Mouse (Mus musculus) embryonic facial prominence, embryonic 12.5 days (tissue): ENCODE data around the gene Il17c. TPM values are rescaled to one million over a fixed set of nuclear protein-coding genes. Genes with fewer than 3 reads are reported as not detected.

Experiments used
- ATAC-seq: fragments of 200-750 bp; cut with Nextera tagmentation; 2 replicates; pipeline ENCODE4 v1.8.0; 2017; ENCODE audit not compliant: insufficient number of reproducible peaks, insufficient read depth, low FRiP score, low TSS enrichment
- H3K27ac ChIP-seq: fragments of 300-500 bp; sonication (generic); 2 replicates; pipeline ENCODE4 v1.5.1; 2016; ENCODE audit warnings: mild to moderate bottlenecking
- H3K27me3 ChIP-seq: fragments of 300-500 bp; sonication (generic); 2 replicates; pipeline ENCODE4 v1.6.1; 2016; ENCODE audit warnings: mild to moderate bottlenecking, moderate library complexity
- H3K36me3 ChIP-seq: fragments of 300-500 bp; sonication (generic); 2 replicates; pipeline ENCODE4 v1.6.1; 2016; ENCODE audit warnings: mild to moderate bottlenecking
- H3K4me1 ChIP-seq: fragments of 300-500 bp; sonication (generic); 2 replicates; pipeline ENCODE4 v1.6.1; 2016
- H3K4me2 ChIP-seq: fragments of 300-500 bp; sonication (generic); replicated peaks from 2 replicates; pipeline ENCODE4 v1.6.1; 2016; ENCODE audit warnings: mild to moderate bottlenecking, moderate library complexity
- H3K4me3 ChIP-seq: fragments of 300-500 bp; sonication (generic); 2 replicates; pipeline ENCODE4 v1.5.1; 2016; ENCODE audit warnings: mild to moderate bottlenecking
- H3K9ac ChIP-seq: fragments of 300-500 bp; sonication (generic); 2 replicates; pipeline ENCODE4 v1.6.1; 2016; ENCODE audit warnings: mild to moderate bottlenecking, moderate library complexity
- H3K9me3 ChIP-seq: fragments of 300-500 bp; sonication (generic); 2 replicates; pipeline ENCODE4 v1.6.1; 2016; ENCODE audit warnings: mild to moderate bottlenecking, moderate library complexity
- WGBS: fragments of 180-500 bp; shearing (Covaris S2); methylation state at CpG from one replicate; pipeline ENCODE4 v1.1.7; 2016; 5-methylcytosine and 5-hydroxymethylcytosine counted together
- polyA plus RNA-seq: library from polyadenylated mRNA; unstranded; fragments of >200 nt; fragmentation: Nextera tagmentation; extraction: Ambion mirVana; gene quantifications from 2 replicates; pipeline ENCODE4 v1.2.1, GENCODE M21; 2016

Gene Il17c
- polyA plus RNA-seq, 1 experiment from 2014 or later, result not detected

GRCm38 (mm10) chr8:122407678-122408077 is 14.1 kb upstream of the Il17c start:
- no peak overlapping the region for H3K4me3 ChIP-seq
- H3K4me2 ChIP-seq, result no peak overlapping the region
- no peak overlapping the region for H3K27ac ChIP-seq
- H3K9ac ChIP-seq, result no peak overlapping the region
- ATAC-seq, result no peak
- peaks cover 98% of the 10 kb centered on the region for H3K36me3 ChIP-seq
- WGBS, result 94% methylated on average over 7 of the region's 7 CpGs
- H3K9me3 ChIP-seq, result no peaks in the 10 kb centered on the region
- no peaks in the 10 kb centered on the region for H3K4me1 ChIP-seq
- no peaks in the 10 kb centered on the region for H3K27me3 ChIP-seq

GRCm38 (mm10) chr8:122414311-122414710 is 7.5 kb upstream of the Il17c start:
- Histone ChIP-seq H3K4me3 (no peak overlapping the region), H3K4me2 (no peak overlapping the region), H3K4me1 (no peaks in the 10 kb centered on the region), H3K27me3 (no peaks in the 10 kb centered on the region), H3K36me3 (peaks cover 94% of the 10 kb centered on the region), H3K9me3 (no peaks in the 10 kb centered on the region), H3K9ac (no peak overlapping the region), H3K27ac (no peak overlapping the region)
- WGBS, result 89% methylated on average over 9 of the region's 9 CpGs
- ATAC-seq, result no peak

DNA sequence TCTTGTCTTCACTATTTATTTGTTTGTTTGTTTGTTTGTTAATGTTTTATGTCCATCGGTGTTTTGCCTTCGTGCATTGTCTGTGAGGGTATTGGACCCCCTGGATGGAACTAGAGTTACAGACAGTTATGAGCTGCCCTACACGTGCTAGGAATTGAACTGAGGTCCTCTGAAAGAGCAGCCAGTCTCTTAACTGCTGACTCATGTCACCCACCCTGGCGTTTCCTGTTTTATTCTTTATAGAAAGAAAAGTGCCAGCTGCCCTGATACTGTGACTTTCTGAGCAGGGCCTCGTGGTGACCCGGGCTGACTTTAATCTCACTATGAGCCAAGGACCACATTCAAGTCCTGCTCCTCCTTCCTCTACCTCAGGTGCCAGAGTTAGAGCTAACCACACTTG is 6.3 kb upstream of the Il17c start:
- Histone ChIP-seq H3K9me3 (no peaks in the 10 kb centered on the region), H3K27ac (no peak overlapping the region), H3K4me2 (no peak overlapping the region), H3K36me3 (peaks cover 81% of the 10 kb centered on the region), H3K4me1 (no peaks in the 10 kb centered on the region), H3K27me3 (no peaks in the 10 kb centered on the region), H3K9ac (no peak overlapping the region), H3K4me3 (no peak overlapping the region)
- no peak for ATAC-seq
- 93% methylated on average over 6 of the region's 6 CpGs for WGBS

- Histone ChIP-seq H3K27me3 (no peaks in the 10 kb centered on the region), H3K27ac (no peak overlapping the region; the same call in 1 of the 2 replicates), H3K4me2 (no peak overlapping the region), H3K4me1 (no peaks in the 10 kb centered on the region; the same call in 1 of the 2 replicates), H3K9ac (no peak overlapping the region), H3K9me3 (no peaks in the 10 kb centered on the region), H3K4me3 (no peak overlapping the region), H3K36me3 (peaks cover 37% of the 10 kb centered on the region)
- WGBS, result 74% methylated on average over 9 of the region's 9 CpGs
- no peak for ATAC-seq
Measured at GRCm38 (mm10) chr8:122419881-122420555, 1.8 kb upstream of the Il17c start.

DNA sequence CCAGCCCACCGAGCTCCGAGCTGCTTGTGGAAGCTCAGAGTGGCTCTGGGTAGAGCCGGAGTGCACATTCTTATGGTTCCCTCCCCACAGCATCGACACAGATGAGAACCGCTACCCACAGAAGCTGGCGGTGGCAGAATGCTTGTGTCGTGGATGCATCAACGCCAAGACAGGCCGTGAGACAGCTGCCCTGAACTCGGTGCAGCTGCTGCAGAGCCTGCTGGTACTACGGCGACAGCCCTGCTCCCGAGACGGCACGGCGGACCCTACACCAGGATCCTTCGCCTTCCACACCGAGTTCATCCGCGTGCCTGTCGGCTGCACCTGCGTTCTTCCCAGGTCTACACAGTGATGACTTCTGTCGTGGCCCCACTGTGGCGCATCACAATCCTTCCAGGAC is 1.4 kb downstream of the Il17c start:
- Histone ChIP-seq H3K9me3 (no peaks in the 10 kb centered on the region), H3K27ac (no peak overlapping the region), H3K4me1 (no peaks in the 10 kb centered on the region; the same call in 1 of the 2 replicates), H3K9ac (no peak overlapping the region), H3K4me3 (no peak overlapping the region), H3K27me3 (no peaks in the 10 kb centered on the region), H3K36me3 (peaks cover 10% of the 10 kb centered on the region; the same call in 1 of the 2 replicates), H3K4me2 (no peak overlapping the region)
- 87% methylated on average over 24 of the region's 24 CpGs for WGBS
- no peak for ATAC-seq

- Histone ChIP-seq H3K9me3 (no peaks in the 10 kb centered on the region), H3K27me3 (no peaks in the 10 kb centered on the region), H3K36me3 (peaks cover 5% of the 10 kb centered on the region; the same call in 1 of the 2 replicates), H3K4me2 (no peak overlapping the region), H3K27ac (no peak overlapping the region), H3K4me3 (no peak overlapping the region), H3K4me1 (no peaks in the 10 kb centered on the region; the same call in 1 of the 2 replicates), H3K9ac (no peak overlapping the region)
- WGBS, result 54% methylated on average over 5 of the region's 5 CpGs
- no peak for ATAC-seq
Measured at GRCm38 (mm10) chr8:122423659-122424058, 1.8 kb downstream of the Il17c start.

- 73% methylated on average over 9 of the region's 9 CpGs for WGBS
- Histone ChIP-seq H3K36me3 (no peaks in the 10 kb centered on the region), H3K4me3 (no peak overlapping the region), H3K9me3 (no peaks in the 10 kb centered on the region), H3K27me3 (no peaks in the 10 kb centered on the region), H3K4me2 (no peak overlapping the region), H3K27ac (no peak overlapping the region), H3K4me1 (no peaks in the 10 kb centered on the region; the same call in 1 of the 2 replicates), H3K9ac (no peak overlapping the region)
- ATAC-seq, result no peak
Measured at GRCm38 (mm10) chr8:122426145-122426544, 4.3 kb downstream of the Il17c start.

DNA sequence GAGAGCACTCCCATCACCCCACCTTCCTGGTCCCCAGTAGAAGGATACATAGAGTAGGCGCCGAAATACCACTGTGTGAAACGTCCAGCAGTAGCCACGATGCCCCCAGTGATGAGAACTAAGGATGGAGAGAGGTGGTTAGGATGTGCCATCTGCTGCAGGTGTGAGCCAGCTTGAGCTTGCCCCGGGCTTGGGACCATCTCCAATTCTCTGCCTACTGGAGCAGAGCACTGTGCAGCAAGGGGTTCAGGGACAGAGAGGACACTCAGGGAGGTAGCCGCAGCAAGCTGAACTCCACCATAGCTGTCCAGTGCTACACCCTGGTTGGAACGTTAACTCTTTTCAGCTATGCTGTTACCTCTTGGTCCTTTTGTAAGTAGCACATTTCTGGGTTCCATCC is 5.8 kb downstream of the Il17c start:
- no peak overlapping the region for H3K27ac ChIP-seq
- H3K4me3 ChIP-seq, result no peak overlapping the region
- H3K27me3 ChIP-seq, result no peaks in the 10 kb centered on the region
- H3K9ac ChIP-seq, result no peak overlapping the region
- H3K4me2 ChIP-seq, result no peak overlapping the region
- peaks cover 9% of the 10 kb centered on the region for H3K4me1 ChIP-seq
- no peaks in the 10 kb centered on the region for H3K36me3 ChIP-seq
- no peaks in the 10 kb centered on the region for H3K9me3 ChIP-seq
- ATAC-seq, result no peak
- 92% methylated on average over 7 of the region's 7 CpGs for WGBS

GRCm38 (mm10) chr8:122428163-122428562 is 6.3 kb downstream of the Il17c start:
- Histone ChIP-seq H3K36me3 (no peaks in the 10 kb centered on the region), H3K4me2 (no peak overlapping the region), H3K4me3 (no peak overlapping the region), H3K4me1 (peaks cover 9% of the 10 kb centered on the region), H3K27me3 (no peaks in the 10 kb centered on the region), H3K27ac (no peak overlapping the region), H3K9ac (no peak overlapping the region), H3K9me3 (no peaks in the 10 kb centered on the region)
- ATAC-seq, result no peak
- WGBS, result 87% methylated on average over 9 of the region's 9 CpGs

DNA sequence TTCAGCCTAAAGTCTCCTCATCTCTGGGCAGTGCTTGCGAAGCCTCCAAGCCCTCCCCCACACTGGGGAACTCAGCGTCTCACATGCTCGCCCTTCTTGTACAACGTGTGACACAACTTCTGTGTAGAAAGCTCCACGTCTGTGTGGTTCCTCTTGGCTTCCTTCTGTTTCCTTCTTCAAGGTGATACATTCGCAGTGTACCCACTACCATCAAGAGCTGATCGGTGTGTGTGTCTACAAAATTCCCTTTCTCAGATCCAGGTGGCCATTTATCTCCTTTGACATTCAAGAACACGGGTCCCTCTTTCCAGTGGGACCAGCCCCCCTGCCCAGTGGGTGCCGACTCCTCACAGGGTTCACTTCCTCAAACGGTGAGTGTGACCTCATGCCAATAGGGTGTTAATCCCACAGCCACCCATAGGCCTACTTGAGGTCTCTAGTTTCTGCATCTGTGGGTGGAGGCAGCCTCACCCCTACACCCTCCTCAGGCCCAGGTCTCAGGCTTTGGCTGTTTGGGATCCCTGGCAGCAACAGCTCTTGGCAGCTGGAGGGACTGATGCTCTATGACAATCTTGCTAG is 8.3 kb downstream of the Il17c start:
- H3K4me2 ChIP-seq, result no peak overlapping the region
- H3K36me3 ChIP-seq, result peaks cover 14% of the 10 kb centered on the region; the same call in 1 of the 2 replicates
- no peaks in the 10 kb centered on the region for H3K9me3 ChIP-seq
- 83% methylated on average over 10 of the region's 10 CpGs for WGBS
- ATAC-seq, result no peak
- H3K27ac ChIP-seq, result no peak overlapping the region
- no peak overlapping the region for H3K9ac ChIP-seq
- no peak overlapping the region for H3K4me3 ChIP-seq
- H3K4me1 ChIP-seq, result peaks cover 9% of the 10 kb centered on the region
- no peaks in the 10 kb centered on the region for H3K27me3 ChIP-seq

- Histone ChIP-seq H3K27me3 (no peaks in the 10 kb centered on the region), H3K9me3 (0 out of 2 replicates have a peak, but pooled peaks cover 3% of the 10 kb centered on the region), H3K4me2 (no peak overlapping the region), H3K36me3 (peaks cover 19% of the 10 kb centered on the region), H3K9ac (no peak overlapping the region), H3K27ac (no peak overlapping the region), H3K4me1 (peaks cover 9% of the 10 kb centered on the region), H3K4me3 (no peak overlapping the region)
- 89% methylated on average over 3 of the region's 3 CpGs for WGBS
- no peak for ATAC-seq
Measured at GRCm38 (mm10) chr8:122430646-122431045, 8.8 kb downstream of the Il17c start.

- WGBS, result 40% methylated on average over 18 of the region's 18 CpGs
- Histone ChIP-seq H3K4me3 (peak overlapping the region; percentile 50), H3K4me1 (peaks cover 9% of the 10 kb centered on the region), H3K9me3 (0 out of 2 replicates have a peak, but pooled peaks cover 3% of the 10 kb centered on the region), H3K27ac (no peak overlapping the region), H3K36me3 (peaks cover 30% of the 10 kb centered on the region), H3K27me3 (no peaks in the 10 kb centered on the region), H3K9ac (peak overlapping the region; percentile 68), H3K4me2 (peak overlapping the region; percentile 83)
- no peak for ATAC-seq
Measured at GRCm38 (mm10) chr8:122431694-122432442, 10.0 kb downstream of the Il17c start.
